In the genomic region with DNA sequence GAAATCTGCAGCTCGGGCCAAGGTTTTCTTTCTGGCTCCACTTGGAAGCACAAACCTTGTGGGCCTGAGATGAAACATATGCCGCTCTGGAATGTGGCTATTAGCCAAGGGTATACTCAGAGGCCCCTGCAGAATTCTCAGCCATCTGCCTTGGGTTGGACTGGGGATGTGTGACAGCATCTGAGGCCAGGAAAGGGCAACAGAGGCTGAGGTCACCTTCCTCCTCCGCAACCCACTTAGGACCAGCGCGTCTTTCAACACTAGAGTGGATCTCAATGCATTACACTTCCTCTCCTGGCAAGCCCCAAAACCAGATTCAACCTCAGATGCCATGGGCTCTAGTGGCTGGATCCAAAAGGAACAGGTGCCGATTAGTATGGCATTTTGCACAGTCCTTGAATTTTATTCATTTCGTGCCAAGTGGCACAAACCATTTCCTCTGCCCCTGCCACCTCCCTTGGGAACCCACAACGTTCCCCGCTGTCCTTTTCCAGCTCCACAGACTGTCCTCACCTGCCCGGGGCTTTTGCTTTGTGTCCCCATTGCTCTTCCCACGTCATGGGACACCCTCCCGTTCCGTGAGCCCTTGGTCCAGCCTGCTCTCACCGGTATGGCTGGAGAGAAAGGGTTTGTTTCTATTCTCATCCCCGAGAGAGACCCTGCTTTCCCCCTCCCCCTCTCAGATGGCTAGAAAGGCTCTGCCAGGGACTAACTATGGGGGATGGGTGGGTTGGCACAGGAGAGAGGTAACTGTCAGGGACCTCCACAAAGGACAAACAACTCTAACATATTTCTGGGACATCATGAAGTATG, we compare ENCODE assay signal across 8 mouse cellular contexts.
DNase-seq lines count a peak whose midpoint lies in the region; ATAC-seq and TF ChIP-seq lines count a peak whose summit lies in the region.

No protein-coding gene starts in this region.

- peak overlapping the region; percentile 58 for H3K27ac ChIP-seq in heart, postnatal 0 days (ENCODE audit: low read depth)
- H3K27ac ChIP-seq in neural tube, embryonic 13.5 days (replicated peaks) = no peak overlapping the region
- no peak overlapping the region for H3K27ac ChIP-seq in liver, embryonic 11.5 days (ENCODE audit: low read depth, low read length)

- no peaks in the 10 kb centered on the region for H3K9me3 ChIP-seq in heart, postnatal 0 days (replicated peaks; ENCODE audit: control insufficient read depth, low read length)
- H3K9me3 ChIP-seq in neural tube, embryonic 13.5 days = no peaks in the 10 kb centered on the region
- H3K9me3 ChIP-seq in liver, embryonic 11.5 days (ENCODE audit: control insufficient read depth, low read length) = no peaks in the 10 kb centered on the region

- no peaks in the 10 kb centered on the region for H3K36me3 ChIP-seq in heart, postnatal 0 days (replicated peaks; ENCODE audit: control insufficient read depth, insufficient read depth, low read length)
- H3K36me3 ChIP-seq in neural tube, embryonic 13.5 days = no peaks in the 10 kb centered on the region
- H3K36me3 ChIP-seq in liver, embryonic 11.5 days (ENCODE audit: control insufficient read depth, insufficient read depth, low read length) = no peaks in the 10 kb centered on the region

- peak overlapping the region; percentile 40 for H3K4me2 ChIP-seq in heart, postnatal 0 days (ENCODE audit: low read depth, low read length)
- 0 out of 2 replicates have a peak overlapping the region, but pooled peaks have one; percentile 3 for H3K4me2 ChIP-seq in neural tube, embryonic 13.5 days
- no peak overlapping the region for H3K4me2 ChIP-seq in liver, embryonic 11.5 days

- TF ChIP-seq CTCF in heart, postnatal 0 days (IDR thresholded peaks at IDR 0.05; ENCODE audit: low read depth) = 0 out of 2 replicates have a peak, but pooled peaks have one; percentile 2

- intact Hi-C loops in left cerebral cortex, postnatal 4 days (cut with DNase I) = no loop called here

- WGBS in heart, postnatal 0 days = 14% methylated on average over 15 of the region's 15 CpGs
- WGBS in neural tube, embryonic 13.5 days = 51% methylated on average over 15 of the region's 15 CpGs
- 66% methylated on average over 15 of the region's 15 CpGs for WGBS in liver, embryonic 11.5 days

- H3K4me1 ChIP-seq in heart, postnatal 0 days (ENCODE audit: control insufficient read depth, insufficient read depth) = peaks cover 43% of the 10 kb centered on the region
- H3K4me1 ChIP-seq in neural tube, embryonic 13.5 days (replicated peaks) = peaks cover 61% of the 10 kb centered on the region
- H3K4me1 ChIP-seq in liver, embryonic 11.5 days (replicated peaks; ENCODE audit: control insufficient read depth, insufficient read depth, low read length) = no peaks in the 10 kb centered on the region; the same call in 1 of the 2 replicates

- no peak for TF ChIP-seq EP300 in heart, postnatal 0 days (IDR thresholded peaks at IDR 0.05; ENCODE audit: low read depth)

- DNase-seq in left cerebral cortex, postnatal 4 days = peak; percentile 73
- no peak for DNase-seq in left cerebral cortex, adult 18-20 months (ENCODE audit: low spot score in 2 of 2)
- DNase-seq in cerebellum, postnatal 10 days = peak; percentile 89 to 92
- DNase-seq in heart, postnatal 0 days (ENCODE audit: low spot score) = peak; percentile 75
- no peak for DNase-seq in frontal cortex, postnatal 10 days (ENCODE audit: low spot score in 2 of 2)
- no peak for DNase-seq in liver, embryonic 11.5 days (ENCODE audit: low spot score)
- DNase-seq in right cerebral cortex, postnatal 4 days = no peak

- peak; percentile 85 for ATAC-seq in heart, postnatal 0 days (ENCODE audit: insufficient read depth, low read depth)
- ATAC-seq in neural tube, embryonic 13.5 days (ENCODE audit: low read depth) = 0 out of 2 replicates have a peak, but pooled peaks have one; percentile 64
- no peak for ATAC-seq in liver, embryonic 11.5 days (replicated peaks; ENCODE audit: low FRiP score)

- no peak overlapping the region; the same call in 1 of the 2 replicates for H3K9ac ChIP-seq in heart, postnatal 0 days (replicated peaks; ENCODE audit: low read depth, low read length)
- H3K9ac ChIP-seq in neural tube, embryonic 13.5 days = no peak overlapping the region
- no peak overlapping the region for H3K9ac ChIP-seq in liver, embryonic 11.5 days (ENCODE audit: low read depth, low read length)

- no peaks in the 10 kb centered on the region for H3K27me3 ChIP-seq in heart, postnatal 0 days (ENCODE audit: control insufficient read depth, insufficient read depth, low read length)
- peaks cover 63% of the 10 kb centered on the region for H3K27me3 ChIP-seq in neural tube, embryonic 13.5 days
- no peaks in the 10 kb centered on the region for H3K27me3 ChIP-seq in liver, embryonic 11.5 days (replicated peaks; ENCODE audit: control insufficient read depth, insufficient read depth, low read length)

- H3K4me3 ChIP-seq in heart, postnatal 0 days (ENCODE audit: low read depth, low read length) = no peak overlapping the region
- H3K4me3 ChIP-seq in neural tube, embryonic 13.5 days = no peak overlapping the region
- no peak overlapping the region for H3K4me3 ChIP-seq in liver, embryonic 11.5 days (ENCODE audit: low read depth, low read length)

Comparison
In these comparisons a context has a peak if more than half of its experiments do, and no peak if none do; other contexts are left out.
1. DNase-seq: peak in left cerebral cortex, postnatal 4 days (single experiment), cerebellum, postnatal 10 days (2 of 2) and heart, postnatal 0 days (single experiment); none in left cerebral cortex, adult 18-20 months (0 of 2), frontal cortex, postnatal 10 days (0 of 2), liver, embryonic 11.5 days (single experiment) and right cerebral cortex, postnatal 4 days (single experiment).